Mouse (Mus musculus): Measurements from ENCODE around the gene Ptpro. TPM values are rescaled to one million over a fixed set of nuclear protein-coding genes. Genes with fewer than 3 reads are reported as not detected.

The Ptpro gene
- polyA plus RNA-seq, 1 experiment from 2014 or later, result 4.6 TPM

DNA sequence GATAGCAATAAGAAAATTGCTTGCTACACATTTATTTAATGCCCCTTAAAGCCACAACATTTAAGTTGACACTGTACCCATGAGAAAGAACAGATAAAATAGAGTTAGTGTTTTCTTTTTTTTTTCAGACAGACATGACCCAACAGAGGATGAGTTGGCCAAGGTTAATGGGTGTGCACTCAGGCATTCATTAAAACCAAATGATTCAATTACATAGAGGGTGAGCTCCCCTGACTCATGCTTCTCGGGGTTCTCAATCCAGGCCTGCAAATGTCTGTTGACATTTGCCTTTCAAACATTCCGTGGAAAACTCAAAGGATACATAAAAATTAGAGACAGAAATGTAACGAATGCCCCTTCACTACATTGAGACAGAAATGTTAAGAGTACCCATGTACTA lies 79.7 kb downstream of the Ptpro start:
- 76% methylated on average over 3 of the region's 3 CpGs for WGBS
- no peak for ATAC-seq (ENCODE audit: insufficient number of reproducible peaks, insufficient read depth, low FRiP score, low read depth)
- Histone ChIP-seq H3K27me3 (ENCODE audit: control insufficient read depth, insufficient read depth, low read length) (no peaks in the 10 kb centered on the region), H3K27ac (ENCODE audit: low read length) (no peak overlapping the region), H3K9me3 (ENCODE audit: control insufficient read depth, low read depth, low read length) (no peaks in the 10 kb centered on the region), H3K36me3 (ENCODE audit: control insufficient read depth, insufficient read depth, low read length) (no peaks in the 10 kb centered on the region), H3K9ac (replicated peaks; ENCODE audit: low read depth, low read length) (no peak overlapping the region), H3K4me3 (ENCODE audit: low read depth, low read length) (no peak overlapping the region), H3K4me2 (replicated peaks; ENCODE audit: low read depth, low read length) (no peak overlapping the region), H3K4me1 (ENCODE audit: control insufficient read depth, insufficient read depth, low read length) (no peaks in the 10 kb centered on the region)

DNA sequence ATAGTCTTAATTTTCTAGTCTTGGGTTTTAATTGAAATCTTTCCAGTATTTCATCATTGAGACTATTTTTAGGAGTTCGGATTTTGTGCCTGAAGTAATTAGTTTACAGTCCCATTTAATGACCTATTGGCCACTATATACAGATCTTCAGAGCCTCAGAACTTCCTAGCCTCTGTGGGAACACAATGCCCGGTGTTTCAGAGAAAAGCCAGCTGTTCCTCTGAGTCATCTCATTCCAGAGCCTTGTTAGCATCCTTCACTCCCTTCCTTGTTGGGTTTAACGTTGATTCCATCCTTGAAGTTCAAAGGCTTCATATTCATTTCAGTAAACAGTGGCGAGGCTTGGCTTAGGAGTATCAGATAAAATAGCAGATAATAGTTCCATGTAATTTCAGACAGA lies 87.0 kb downstream of the Ptpro start:
- 35% methylated on average over 4 of the region's 4 CpGs for WGBS
- no peaks in the 10 kb centered on the region for H3K36me3 ChIP-seq (ENCODE audit: control insufficient read depth, insufficient read depth, low read length)
- H3K9me3 ChIP-seq (ENCODE audit: control insufficient read depth, low read depth, low read length), result no peaks in the 10 kb centered on the region
- no peak overlapping the region for H3K4me3 ChIP-seq (ENCODE audit: low read depth, low read length)
- no peak overlapping the region for H3K4me2 ChIP-seq (replicated peaks; ENCODE audit: low read depth, low read length)
- ATAC-seq (ENCODE audit: insufficient number of reproducible peaks, insufficient read depth, low FRiP score, low read depth), result no peak
- no peaks in the 10 kb centered on the region for H3K4me1 ChIP-seq (ENCODE audit: control insufficient read depth, insufficient read depth, low read length)
- H3K27ac ChIP-seq (ENCODE audit: low read length), result no peak overlapping the region
- H3K27me3 ChIP-seq (ENCODE audit: control insufficient read depth, insufficient read depth, low read length), result no peaks in the 10 kb centered on the region
- no peak overlapping the region for H3K9ac ChIP-seq (replicated peaks; ENCODE audit: low read depth, low read length)

DNA sequence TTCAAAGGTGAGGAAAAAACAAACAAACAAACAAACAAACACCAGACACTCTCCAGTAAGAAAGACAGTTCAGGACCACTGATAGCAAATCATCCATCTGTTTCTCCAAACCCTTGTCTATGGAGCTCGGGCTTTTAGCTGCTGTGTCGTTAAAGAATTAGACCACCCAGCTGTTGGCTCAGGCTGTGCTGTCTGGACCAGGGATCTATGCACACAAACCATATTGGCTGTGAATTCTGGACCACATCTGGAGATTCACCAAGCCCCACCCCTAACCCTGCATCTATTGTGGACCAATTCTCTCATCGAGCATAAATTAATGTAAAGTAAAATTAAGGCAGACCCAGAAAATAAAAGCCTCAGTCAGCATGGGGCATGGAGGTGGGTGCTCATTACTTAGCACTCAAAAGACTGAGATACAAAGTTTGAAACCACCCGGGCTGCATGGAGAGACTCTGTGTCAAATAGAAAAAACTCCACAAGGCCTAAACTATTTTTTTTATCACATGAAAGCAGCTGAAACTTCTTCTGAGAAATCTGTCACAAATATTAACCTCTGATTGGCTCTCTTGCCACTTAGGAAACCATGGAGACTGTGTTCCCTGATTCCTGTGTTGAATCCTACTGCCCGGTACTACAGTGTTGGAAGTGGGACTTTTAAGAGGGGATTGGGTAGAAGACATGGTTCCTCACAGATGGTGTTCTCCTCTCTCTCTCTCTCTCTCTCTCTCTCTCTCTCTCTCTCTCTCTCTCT lies 91.7 kb downstream of the Ptpro start:
- peak; percentile 75; the same call in 1 of the 2 replicates for ATAC-seq (ENCODE audit: insufficient number of reproducible peaks, insufficient read depth, low FRiP score, low read depth)
- H3K36me3 ChIP-seq (ENCODE audit: control insufficient read depth, insufficient read depth, low read length), result no peaks in the 10 kb centered on the region
- H3K9me3 ChIP-seq (ENCODE audit: control insufficient read depth, low read depth, low read length), result no peaks in the 10 kb centered on the region
- H3K27ac ChIP-seq (ENCODE audit: low read length), result no peak overlapping the region
- H3K9ac ChIP-seq (replicated peaks; ENCODE audit: low read depth, low read length), result no peak overlapping the region
- H3K27me3 ChIP-seq (ENCODE audit: control insufficient read depth, insufficient read depth, low read length), result no peaks in the 10 kb centered on the region
- WGBS, result 40% methylated on average over 5 of the region's 5 CpGs
- no peak overlapping the region for H3K4me3 ChIP-seq (ENCODE audit: low read depth, low read length)
- H3K4me1 ChIP-seq (ENCODE audit: control insufficient read depth, insufficient read depth, low read length), result no peaks in the 10 kb centered on the region
- H3K4me2 ChIP-seq (replicated peaks; ENCODE audit: low read depth, low read length), result no peak overlapping the region

DNA sequence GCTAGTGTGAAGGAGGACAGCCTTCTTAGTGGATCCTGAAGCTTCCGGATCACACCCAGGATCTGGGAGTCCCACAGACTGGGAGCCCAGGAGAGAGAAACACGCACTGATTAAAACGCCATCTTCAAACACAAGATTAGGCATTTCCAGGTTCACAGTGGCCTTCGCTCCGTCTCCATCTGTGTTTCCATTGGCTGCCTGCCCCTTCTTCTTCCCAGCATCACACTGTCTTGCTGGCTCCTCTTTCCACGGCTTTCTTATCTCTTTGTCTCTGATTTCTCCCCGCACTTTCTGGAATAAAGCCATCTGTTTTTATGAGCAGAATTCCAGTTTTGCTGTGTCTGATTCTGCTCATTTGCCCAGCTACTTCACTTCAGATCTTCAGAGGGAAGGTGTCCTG lies 108.0 kb downstream of the Ptpro start:
- no peaks in the 10 kb centered on the region for H3K27me3 ChIP-seq (ENCODE audit: control insufficient read depth, insufficient read depth, low read length)
- no peak for ATAC-seq (ENCODE audit: insufficient number of reproducible peaks, insufficient read depth, low FRiP score, low read depth)
- no peaks in the 10 kb centered on the region for H3K9me3 ChIP-seq (ENCODE audit: control insufficient read depth, low read depth, low read length)
- 0 out of 2 replicates have a peak, but pooled peaks cover 4% of the 10 kb centered on the region for H3K4me1 ChIP-seq (ENCODE audit: control insufficient read depth, insufficient read depth, low read length)
- H3K4me3 ChIP-seq (ENCODE audit: low read depth, low read length), result no peak overlapping the region
- H3K36me3 ChIP-seq (ENCODE audit: control insufficient read depth, insufficient read depth, low read length), result no peaks in the 10 kb centered on the region
- no peak overlapping the region for H3K27ac ChIP-seq (ENCODE audit: low read length)
- WGBS, result 77% methylated on average over 7 of the region's 7 CpGs
- H3K4me2 ChIP-seq (replicated peaks; ENCODE audit: low read depth, low read length), result no peak overlapping the region
- H3K9ac ChIP-seq (replicated peaks; ENCODE audit: low read depth, low read length), result no peak overlapping the region

DNA sequence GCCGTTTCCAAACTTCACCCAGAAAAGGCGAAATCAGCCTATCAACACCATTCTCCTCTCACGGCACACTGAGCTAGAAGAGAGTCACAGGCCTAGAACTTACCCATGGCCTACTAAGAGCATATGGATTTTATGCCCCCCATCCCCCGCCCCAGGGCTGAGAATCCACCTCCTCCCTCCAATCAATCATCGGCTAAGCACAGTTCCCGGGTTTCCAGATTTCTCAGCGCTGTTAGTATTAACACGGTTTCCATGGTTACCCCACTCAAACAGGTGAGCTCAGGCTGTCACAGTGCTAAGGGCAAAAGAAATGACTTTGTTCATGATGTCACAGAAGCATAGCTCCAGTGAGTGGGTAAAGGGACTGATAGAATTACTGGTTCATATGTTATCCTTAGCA lies 110.1 kb downstream of the Ptpro start:
- H3K27me3 ChIP-seq (ENCODE audit: control insufficient read depth, insufficient read depth, low read length), result no peaks in the 10 kb centered on the region
- H3K9ac ChIP-seq (replicated peaks; ENCODE audit: low read depth, low read length), result no peak overlapping the region
- no peak overlapping the region for H3K4me2 ChIP-seq (replicated peaks; ENCODE audit: low read depth, low read length)
- WGBS, result 20% methylated on average over 8 of the region's 8 CpGs
- H3K27ac ChIP-seq (ENCODE audit: low read length), result no peak overlapping the region
- 0 out of 2 replicates have a peak, but pooled peaks cover 4% of the 10 kb centered on the region for H3K4me1 ChIP-seq (ENCODE audit: control insufficient read depth, insufficient read depth, low read length)
- no peaks in the 10 kb centered on the region for H3K9me3 ChIP-seq (ENCODE audit: control insufficient read depth, low read depth, low read length)
- no peak overlapping the region for H3K4me3 ChIP-seq (ENCODE audit: low read depth, low read length)
- no peaks in the 10 kb centered on the region for H3K36me3 ChIP-seq (ENCODE audit: control insufficient read depth, insufficient read depth, low read length)
- ATAC-seq (ENCODE audit: insufficient number of reproducible peaks, insufficient read depth, low FRiP score, low read depth), result peak; percentile 58; the same call in 1 of the 2 replicates

DNA sequence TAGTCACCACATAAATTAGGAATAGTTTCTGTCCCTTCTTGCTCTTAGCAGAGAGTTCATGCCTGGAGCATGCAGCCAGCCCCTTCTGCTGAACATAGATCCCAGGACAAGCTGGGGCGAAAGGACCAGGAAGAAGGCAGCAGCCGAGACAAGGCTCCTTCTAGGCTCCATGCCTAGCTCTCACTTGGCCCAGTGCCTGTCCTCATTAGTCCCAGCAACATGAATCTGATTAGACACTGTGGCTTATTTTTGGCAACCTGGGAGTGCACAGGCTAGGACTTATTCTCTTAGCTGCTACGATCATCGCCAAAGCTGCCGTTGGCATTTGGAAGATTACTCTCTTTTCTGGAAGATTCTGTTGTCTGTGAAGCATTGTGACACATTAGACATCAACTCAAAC lies 112.6 kb downstream of the Ptpro start:
- Histone ChIP-seq H3K4me2 (replicated peaks; ENCODE audit: low read depth, low read length) (no peak overlapping the region), H3K27me3 (ENCODE audit: control insufficient read depth, insufficient read depth, low read length) (no peaks in the 10 kb centered on the region), H3K4me3 (ENCODE audit: low read depth, low read length) (no peak overlapping the region), H3K9ac (replicated peaks; ENCODE audit: low read depth, low read length) (no peak overlapping the region), H3K9me3 (ENCODE audit: control insufficient read depth, low read depth, low read length) (no peaks in the 10 kb centered on the region), H3K36me3 (ENCODE audit: control insufficient read depth, insufficient read depth, low read length) (no peaks in the 10 kb centered on the region), H3K27ac (ENCODE audit: low read length) (no peak overlapping the region), H3K4me1 (ENCODE audit: control insufficient read depth, insufficient read depth, low read length) (0 out of 2 replicates have a peak, but pooled peaks cover 4% of the 10 kb centered on the region)
- ATAC-seq (ENCODE audit: insufficient number of reproducible peaks, insufficient read depth, low FRiP score, low read depth), result no peak
- WGBS, result 78% methylated on average over 5 of the region's 5 CpGs

DNA sequence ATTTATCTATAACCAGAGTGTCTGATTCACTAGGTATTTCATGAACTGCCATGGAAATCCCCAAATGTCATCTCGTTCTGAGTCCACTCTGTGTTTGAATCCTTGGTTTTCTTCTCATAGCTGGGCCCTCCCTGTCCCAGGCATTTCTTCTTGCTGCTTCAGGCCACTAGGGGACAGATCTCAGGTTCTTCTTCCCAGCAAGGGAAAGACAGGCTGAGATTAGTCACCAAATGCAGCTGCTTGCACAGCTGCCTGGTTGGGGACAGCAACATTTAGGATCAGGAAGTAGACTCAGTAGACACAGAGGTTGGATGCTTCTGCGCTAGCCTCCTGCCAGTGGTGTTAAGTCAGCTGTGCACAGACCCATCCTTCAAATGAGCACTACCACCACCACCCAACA lies 113.5 kb downstream of the Ptpro start:
- no peaks in the 10 kb centered on the region for H3K27me3 ChIP-seq (ENCODE audit: control insufficient read depth, insufficient read depth, low read length)
- H3K9me3 ChIP-seq (ENCODE audit: control insufficient read depth, low read depth, low read length), result no peaks in the 10 kb centered on the region
- no peaks in the 10 kb centered on the region for H3K36me3 ChIP-seq (ENCODE audit: control insufficient read depth, insufficient read depth, low read length)
- 84% methylated on average over 2 of the region's 2 CpGs for WGBS
- H3K27ac ChIP-seq (ENCODE audit: low read length), result no peak overlapping the region
- no peak overlapping the region for H3K9ac ChIP-seq (replicated peaks; ENCODE audit: low read depth, low read length)
- H3K4me2 ChIP-seq (replicated peaks; ENCODE audit: low read depth, low read length), result no peak overlapping the region
- 0 out of 2 replicates have a peak, but pooled peaks cover 4% of the 10 kb centered on the region for H3K4me1 ChIP-seq (ENCODE audit: control insufficient read depth, insufficient read depth, low read length)
- H3K4me3 ChIP-seq (ENCODE audit: low read depth, low read length), result no peak overlapping the region
- no peak for ATAC-seq (ENCODE audit: insufficient number of reproducible peaks, insufficient read depth, low FRiP score, low read depth)

DNA sequence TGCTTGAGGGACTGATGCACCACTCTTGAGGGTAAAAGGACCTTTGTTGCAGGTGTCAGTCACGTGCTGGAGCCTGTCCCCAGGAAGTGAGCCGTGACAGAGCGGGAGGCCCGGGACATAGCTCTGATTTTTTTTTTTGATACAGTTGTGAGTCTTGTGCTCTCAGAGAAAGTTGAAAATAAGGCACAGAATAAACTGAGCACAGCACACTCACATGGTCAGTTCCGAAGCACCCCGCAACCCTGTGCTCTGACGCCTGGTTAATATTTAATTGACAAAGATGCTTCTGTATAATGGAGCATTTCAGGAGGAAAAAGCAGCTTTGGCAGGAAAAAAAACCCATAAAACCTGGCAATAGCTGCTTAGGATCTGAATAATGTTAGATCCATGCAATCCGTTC lies 118.6 kb downstream of the Ptpro start:
- H3K27ac ChIP-seq (ENCODE audit: low read length), result no peak overlapping the region
- H3K36me3 ChIP-seq (ENCODE audit: control insufficient read depth, insufficient read depth, low read length), result no peaks in the 10 kb centered on the region
- ATAC-seq (ENCODE audit: insufficient number of reproducible peaks, insufficient read depth, low FRiP score, low read depth), result no peak
- H3K9me3 ChIP-seq (ENCODE audit: control insufficient read depth, low read depth, low read length), result no peaks in the 10 kb centered on the region
- no peak overlapping the region for H3K9ac ChIP-seq (replicated peaks; ENCODE audit: low read depth, low read length)
- H3K4me3 ChIP-seq (ENCODE audit: low read depth, low read length), result no peak overlapping the region
- no peaks in the 10 kb centered on the region for H3K27me3 ChIP-seq (ENCODE audit: control insufficient read depth, insufficient read depth, low read length)
- WGBS, result 60% methylated on average over 8 of the region's 8 CpGs
- H3K4me1 ChIP-seq (ENCODE audit: control insufficient read depth, insufficient read depth, low read length), result no peaks in the 10 kb centered on the region
- H3K4me2 ChIP-seq (replicated peaks; ENCODE audit: low read depth, low read length), result no peak overlapping the region

DNA sequence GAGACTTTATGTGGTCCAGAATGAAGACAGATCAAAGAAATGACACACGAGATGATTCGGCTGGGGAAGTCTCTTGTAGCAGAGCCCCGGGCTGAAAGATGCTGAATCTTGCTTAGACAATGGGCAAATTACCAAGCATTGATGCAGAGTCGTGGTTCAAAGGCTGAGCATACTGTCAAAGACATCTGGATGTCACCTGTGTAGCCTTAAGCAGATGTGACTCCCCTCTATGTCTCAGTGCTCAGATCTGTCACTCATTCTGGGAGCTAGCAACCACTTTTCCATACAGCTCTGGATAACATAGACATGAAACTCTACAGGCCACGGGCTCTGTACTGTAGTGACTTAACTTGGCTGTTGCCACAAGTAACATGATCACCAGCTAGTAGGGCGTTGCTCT lies 119.3 kb downstream of the Ptpro start:
- Histone ChIP-seq H3K9me3 (ENCODE audit: control insufficient read depth, low read depth, low read length) (no peaks in the 10 kb centered on the region), H3K4me3 (ENCODE audit: low read depth, low read length) (no peak overlapping the region), H3K27ac (ENCODE audit: low read length) (no peak overlapping the region), H3K4me1 (ENCODE audit: control insufficient read depth, insufficient read depth, low read length) (no peaks in the 10 kb centered on the region), H3K4me2 (replicated peaks; ENCODE audit: low read depth, low read length) (no peak overlapping the region), H3K9ac (replicated peaks; ENCODE audit: low read depth, low read length) (no peak overlapping the region), H3K27me3 (ENCODE audit: control insufficient read depth, insufficient read depth, low read length) (no peaks in the 10 kb centered on the region), H3K36me3 (ENCODE audit: control insufficient read depth, insufficient read depth, low read length) (no peaks in the 10 kb centered on the region)
- 75% methylated on average over 6 of the region's 6 CpGs for WGBS
- ATAC-seq (ENCODE audit: insufficient number of reproducible peaks, insufficient read depth, low FRiP score, low read depth), result no peak
